Mouse (Mus musculus) lung, postnatal 10 days (tissue): ENCODE measurements around the gene Snrpa1.
A peak's percentile ranks its signal among the peaks of the same experiment; 100 is the strongest.

ENCODE experiments used
- DNase-seq: peaks from one replicate; pipeline ENCODE4 v3.0.0; 2021

Gene Snrpa1

GRCm38 (mm10) chr7:66115821-66116343 is 57.1 kb downstream of the Snrpa1 start:
- DNase-seq: no peak

GRCm38 (mm10) chr7:66116906-66117482 is 58.2 kb downstream of the Snrpa1 start:
- DNase-seq: peak; percentile 51

- no peak for DNase-seq
Measured at GRCm38 (mm10) chr7:66118046-66118445, 59.2 kb downstream of the Snrpa1 start.

GRCm38 (mm10) chr7:66118796-66119195 is 60.0 kb downstream of the Snrpa1 start:
- DNase-seq: no peak

GRCm38 (mm10) chr7:66120139-66120538 is 61.3 kb downstream of the Snrpa1 start:
- no peak for DNase-seq

GRCm38 (mm10) chr7:66120702-66121396 is 62.0 kb downstream of the Snrpa1 start:
- no peak for DNase-seq
